Mouse (Mus musculus) embryo, embryonic 10 days (tissue): ENCODE measurements at regions not wholly inside any gene's neighbourhood (a gene's known extent, or its start where the extent isn't known, plus 50 kb on each side); places are given as distances from the start of the nearest gene placed in this dataset.
A peak's percentile ranks its signal among the peaks of the same experiment; 100 is the strongest.
"Not testable (repeated sequence)": the region's sequence is repeated elsewhere in the genome, so short reads cannot be mapped to it uniquely, and the experiment has no call there.

Experiments used
- DNase-seq: peaks from one replicate; pipeline ENCODE4 v3.0.0-alpha.2; 2015; ENCODE audit warnings: low spot score

GRCm38 (mm10) chr17:81319605-81320004, 122.0 kb upstream of the Gm11096 start:
- DNase-seq, result no peak

GRCm38 (mm10) chr17:81316655-81317054, 124.9 kb upstream of the Gm11096 start:
- no peak for DNase-seq

GRCm38 (mm10) chr17:81305880-81306279, 135.7 kb upstream of the Gm11096 start:
- DNase-seq, result no peak

GRCm38 (mm10) chr17:81304574-81304973, 137.0 kb upstream of the Gm11096 start:
- DNase-seq, result no peak

GRCm38 (mm10) chr17:81302490-81302889, 139.1 kb upstream of the Gm11096 start:
- no peak for DNase-seq

GRCm38 (mm10) chr17:81291829-81292228, 149.7 kb upstream of the Gm11096 start:
- no peak for DNase-seq

GRCm38 (mm10) chr17:81282543-81282942, 159.0 kb upstream of the Gm11096 start:
- DNase-seq, result no peak

GRCm38 (mm10) chr17:81270235-81270634, 171.3 kb upstream of the Gm11096 start:
- DNase-seq, result peak; percentile 16

GRCm38 (mm10) chr17:81261957-81262356, 179.6 kb upstream of the Gm11096 start:
- no peak for DNase-seq

- DNase-seq, result no peak
Observed at GRCm38 (mm10) chr17:81260036-81260435, 181.5 kb upstream of the Gm11096 start.

- no peak for DNase-seq
Observed at GRCm38 (mm10) chr17:81256106-81256505, 185.5 kb upstream of the Gm11096 start.

- DNase-seq, result no peak
Observed at GRCm38 (mm10) chr17:81250748-81251147, 185.9 kb upstream of the Thumpd2 start.

- no peak for DNase-seq
Observed at GRCm38 (mm10) chr17:81246156-81246555, 181.3 kb upstream of the Thumpd2 start.

GRCm38 (mm10) chr17:81231771-81232170, 166.9 kb upstream of the Thumpd2 start:
- not testable (repeated sequence) for DNase-seq

- DNase-seq, result no peak
Observed at GRCm38 (mm10) chr17:81225281-81225680, 160.4 kb upstream of the Thumpd2 start.

- DNase-seq, result no peak
Observed at GRCm38 (mm10) chr17:81221436-81221835, 156.6 kb upstream of the Thumpd2 start.

GRCm38 (mm10) chr17:81214844-81215243, 150.0 kb upstream of the Thumpd2 start:
- no peak for DNase-seq

- DNase-seq, result no peak
Observed at GRCm38 (mm10) chr17:81212043-81212442, 147.2 kb upstream of the Thumpd2 start.

GRCm38 (mm10) chr17:81210389-81210788, 145.5 kb upstream of the Thumpd2 start:
- DNase-seq, result no peak

GRCm38 (mm10) chr17:81209323-81209722, 144.4 kb upstream of the Thumpd2 start:
- DNase-seq, result no peak

GRCm38 (mm10) chr17:81201052-81201451, 136.2 kb upstream of the Thumpd2 start:
- DNase-seq, result peak; percentile 32

- DNase-seq, result no peak
Observed at GRCm38 (mm10) chr17:81194006-81194405, 129.1 kb upstream of the Thumpd2 start.

GRCm38 (mm10) chr17:81193230-81193871, 128.5 kb upstream of the Thumpd2 start:
- peak; percentile 89 for DNase-seq

GRCm38 (mm10) chr17:81189996-81190395, 125.1 kb upstream of the Thumpd2 start:
- peak; percentile 56 for DNase-seq
